Mouse (Mus musculus) kidney, adult 11 months (tissue): ENCODE results near the gene Tent4b.

Source experiments
- DNase-seq: peaks from one replicate; pipeline ENCODE4 v3.0.0; 2022

The Tent4b gene

GRCm38 (mm10) chr8:88198945-88199571, at the start of gene Tent4b:
Gene Tent4b, plus strand, starts transcription at chr8:88199213.
- peak; percentile 94 for DNase-seq

DNA sequence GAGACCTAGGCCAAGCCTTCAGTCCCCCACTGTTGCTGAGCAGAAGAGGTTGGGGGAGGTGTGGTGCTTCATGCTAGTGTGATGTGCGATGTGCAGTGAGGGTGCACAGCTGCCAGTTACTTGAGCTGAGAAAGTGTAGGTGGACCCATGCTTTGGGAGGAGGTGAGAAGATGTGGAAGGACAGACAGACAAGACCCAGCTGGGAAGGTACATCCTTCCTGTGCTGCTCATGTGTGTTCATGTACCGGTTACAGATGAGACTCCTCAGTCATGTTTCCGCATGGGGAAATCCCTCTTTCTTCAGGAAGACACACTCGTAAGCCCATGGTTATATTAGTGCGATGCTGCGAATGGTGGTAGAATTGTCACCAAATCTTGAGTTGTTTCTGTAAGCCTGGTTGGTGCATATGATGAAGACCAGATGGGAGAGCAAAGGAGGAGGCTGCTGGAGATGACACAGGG, 48.1 kb upstream of the Tent4b start:
- DNase-seq: no peak

GRCm38 (mm10) chr8:88160237-88160995, 38.6 kb upstream of the Tent4b start:
- DNase-seq: no peak

GRCm38 (mm10) chr8:88161439-88161838, 37.6 kb upstream of the Tent4b start:
- DNase-seq: peak; percentile 27

DNA sequence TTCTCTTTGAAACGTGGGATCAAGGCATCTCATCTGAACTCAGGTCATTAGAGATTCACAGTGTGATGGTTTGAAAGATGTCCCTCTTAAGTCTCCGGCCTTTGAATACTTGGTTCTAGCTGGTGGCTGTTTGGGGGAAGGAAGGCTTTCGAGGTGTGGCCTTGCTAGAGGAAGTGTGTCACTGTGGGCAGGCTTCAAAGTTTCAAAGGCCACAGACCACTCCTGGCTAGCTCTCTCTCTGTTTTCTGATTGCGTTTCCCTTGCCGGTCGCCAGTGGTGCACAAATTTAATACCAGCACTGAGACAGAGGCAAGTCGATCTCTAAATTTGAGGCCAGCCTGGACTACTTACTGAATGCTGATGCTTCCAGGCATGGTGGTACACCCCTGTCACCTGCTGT, 23.7 kb upstream of the Tent4b start:
- no peak for DNase-seq

- no peak for DNase-seq
Measured at GRCm38 (mm10) chr8:88177291-88177690, 21.7 kb upstream of the Tent4b start.

- no peak for DNase-seq
Measured at GRCm38 (mm10) chr8:88183121-88183520, 15.9 kb upstream of the Tent4b start.

GRCm38 (mm10) chr8:88184914-88185313, 14.1 kb upstream of the Tent4b start:
- DNase-seq: no peak

DNA sequence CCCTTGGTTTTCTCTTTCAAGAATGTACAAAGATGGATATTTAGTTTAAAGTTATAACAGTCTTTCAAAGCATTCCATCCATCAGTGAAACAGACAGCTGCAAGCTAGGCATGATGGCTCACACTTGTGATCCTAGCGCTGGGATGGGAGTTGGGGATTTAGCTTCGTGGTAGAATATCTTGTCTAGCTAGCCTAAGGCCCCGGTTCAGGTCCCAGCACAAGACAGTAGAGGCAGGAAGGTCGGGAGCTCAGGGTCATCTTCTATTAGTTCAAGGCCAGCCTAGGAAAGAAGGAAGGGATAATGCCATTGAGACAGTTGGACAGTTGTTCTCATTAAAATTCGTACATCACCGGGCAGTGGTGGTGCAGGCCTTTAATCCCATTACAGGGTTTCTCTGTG, 13.3 kb upstream of the Tent4b start:
- no peak for DNase-seq

DNA sequence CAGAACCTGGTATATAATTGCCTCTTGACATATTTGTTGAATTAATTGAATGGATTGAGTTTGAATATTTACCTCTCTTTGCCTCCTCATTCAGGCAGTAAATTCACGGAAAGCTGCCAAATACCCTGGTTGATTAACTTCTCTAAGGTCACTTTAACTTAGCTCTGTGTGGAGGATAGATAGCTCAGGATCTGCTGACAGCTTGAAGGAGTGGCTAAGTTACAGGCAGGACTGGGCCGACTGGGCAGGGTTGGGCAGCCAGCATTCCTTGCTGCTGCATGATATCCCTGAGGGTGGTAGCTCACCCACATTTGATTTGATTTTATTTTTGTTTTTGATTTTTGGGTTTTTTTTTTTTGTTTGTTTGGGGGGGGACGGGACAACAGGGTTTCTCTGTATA, 1.7 kb upstream of the Tent4b start:
- peak; percentile 45 for DNase-seq

GRCm38 (mm10) chr8:88198551-88198944, 465 bp upstream of the Tent4b start:
- no peak for DNase-seq

- peak; percentile 40 for DNase-seq
Measured at GRCm38 (mm10) chr8:88199700-88200601, 938 bp downstream of the Tent4b start.

GRCm38 (mm10) chr8:88200724-88201495, 1.9 kb downstream of the Tent4b start:
- DNase-seq: no peak

DNA sequence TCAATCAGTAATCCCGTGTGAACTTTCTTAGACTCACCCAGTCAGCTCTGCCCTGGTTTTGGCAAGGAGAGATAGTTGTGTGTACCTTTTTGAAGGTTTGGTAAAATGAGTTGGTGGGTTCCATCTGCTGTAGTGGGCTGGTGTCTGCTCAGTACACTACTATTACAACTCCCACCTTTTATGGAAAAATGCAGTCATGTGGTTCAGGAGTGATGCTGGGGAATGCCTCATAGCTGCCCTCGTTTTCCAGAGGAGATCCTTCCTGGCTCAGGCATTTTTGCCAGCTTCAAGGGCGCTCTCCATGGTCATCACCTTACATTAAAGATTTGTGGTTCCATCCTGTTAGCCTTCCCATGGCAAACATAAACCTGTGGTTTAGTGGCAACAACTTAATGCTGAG, 2.6 kb downstream of the Tent4b start:
- DNase-seq: no peak

GRCm38 (mm10) chr8:88206016-88206415, 7.0 kb downstream of the Tent4b start:
- DNase-seq: no peak

DNA sequence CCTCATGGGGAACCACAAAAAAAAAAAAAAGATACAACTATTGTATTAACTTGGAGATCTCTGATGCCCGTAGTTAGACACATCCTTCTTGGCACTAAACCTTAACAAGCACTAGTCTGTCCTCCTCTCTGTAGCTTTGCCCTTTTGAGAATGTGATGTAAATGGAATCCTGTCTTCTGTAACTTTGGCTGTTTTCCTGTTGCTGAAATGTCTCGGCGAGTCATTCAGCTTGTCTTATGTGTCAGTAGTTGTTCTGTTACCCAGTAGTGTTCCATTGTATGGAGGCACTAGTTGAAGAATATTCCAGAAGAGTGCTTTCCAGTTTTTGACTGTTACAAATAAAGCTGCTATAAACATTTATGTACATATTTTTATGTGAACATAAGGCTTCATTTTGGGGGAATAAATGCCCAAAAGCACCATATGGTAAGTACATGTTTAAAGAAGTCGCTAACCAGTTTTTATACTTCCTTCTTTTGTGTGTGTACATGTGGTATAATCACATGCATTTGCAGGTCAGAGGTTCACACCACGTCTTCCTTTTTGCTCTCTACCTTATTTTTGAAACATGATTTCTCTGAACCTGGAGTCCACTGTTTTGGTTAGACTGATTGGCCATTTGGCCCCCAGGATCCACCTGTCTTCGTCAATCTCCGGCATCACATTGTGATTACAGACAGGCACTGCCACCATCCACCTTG, 8.3 kb downstream of the Tent4b start:
- no peak for DNase-seq

DNA sequence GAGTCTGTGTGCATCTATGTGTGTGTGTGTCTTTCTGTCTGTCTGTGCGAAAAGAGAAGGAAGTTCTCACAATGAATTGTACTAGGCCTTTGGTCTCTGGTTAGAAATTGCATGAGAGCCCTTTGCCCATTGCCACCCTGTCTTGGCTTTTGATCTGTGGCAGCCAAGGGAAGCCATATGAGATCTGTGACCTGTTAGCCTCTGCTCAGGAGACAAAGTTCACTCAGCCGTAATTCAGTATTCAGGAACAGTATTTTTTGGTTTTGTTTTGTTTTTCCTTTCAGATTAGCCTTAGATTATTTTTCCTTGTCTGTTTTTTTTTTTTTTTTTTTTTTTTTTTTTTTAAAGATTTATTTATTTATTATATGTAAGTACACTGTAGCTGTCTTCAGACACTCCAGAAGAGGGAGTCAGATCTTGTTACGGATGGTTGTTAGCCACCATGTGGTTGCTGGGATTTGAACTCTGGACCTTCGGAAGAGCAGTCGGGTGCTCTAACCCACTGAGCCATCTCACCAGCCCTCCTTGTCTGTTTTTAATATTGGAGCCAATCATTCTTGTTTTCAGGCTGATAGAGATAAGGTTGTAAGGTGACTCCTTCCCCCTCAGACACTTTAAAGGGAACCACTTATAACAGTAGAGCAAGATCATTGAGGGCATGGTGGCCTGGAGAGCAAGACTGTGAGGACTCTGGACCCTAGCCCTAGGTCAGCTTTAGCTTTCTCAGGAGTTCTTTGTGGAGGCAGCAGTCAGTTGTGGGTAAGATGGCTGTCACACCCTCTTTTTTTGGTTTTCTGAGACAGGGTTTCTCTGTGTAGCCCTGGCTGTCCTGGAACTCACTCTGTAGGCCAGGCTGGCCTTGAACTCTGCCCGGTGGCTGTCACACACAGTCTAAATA, 11.2 kb downstream of the Tent4b start:
- peak; percentile 77 for DNase-seq

- no peak for DNase-seq
Measured at GRCm38 (mm10) chr8:88221353-88221752, 22.3 kb downstream of the Tent4b start.

DNA sequence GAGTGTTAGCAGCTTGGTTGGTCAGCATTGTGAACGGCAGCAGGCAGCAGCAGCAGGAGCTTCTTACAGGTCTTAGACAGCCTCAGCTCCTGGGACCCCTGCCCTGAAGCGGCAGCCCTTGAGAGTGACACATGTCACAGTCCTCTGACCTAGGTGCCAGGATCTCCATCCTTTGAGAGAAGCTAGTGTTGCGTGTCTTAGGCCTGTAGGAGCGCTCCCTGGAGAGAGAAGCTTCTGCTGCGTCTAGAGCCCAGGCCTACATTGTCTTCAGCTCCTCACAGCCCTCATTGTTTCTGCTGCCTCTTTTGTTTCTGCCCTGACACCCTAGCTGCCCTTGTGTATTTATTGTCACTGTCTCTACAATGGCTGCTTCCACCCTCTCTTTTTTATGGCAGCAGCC, 26.3 kb downstream of the Tent4b start:
- DNase-seq: no peak

- DNase-seq: peak; percentile 24
Measured at GRCm38 (mm10) chr8:88227851-88228250, 28.8 kb downstream of the Tent4b start.

DNA sequence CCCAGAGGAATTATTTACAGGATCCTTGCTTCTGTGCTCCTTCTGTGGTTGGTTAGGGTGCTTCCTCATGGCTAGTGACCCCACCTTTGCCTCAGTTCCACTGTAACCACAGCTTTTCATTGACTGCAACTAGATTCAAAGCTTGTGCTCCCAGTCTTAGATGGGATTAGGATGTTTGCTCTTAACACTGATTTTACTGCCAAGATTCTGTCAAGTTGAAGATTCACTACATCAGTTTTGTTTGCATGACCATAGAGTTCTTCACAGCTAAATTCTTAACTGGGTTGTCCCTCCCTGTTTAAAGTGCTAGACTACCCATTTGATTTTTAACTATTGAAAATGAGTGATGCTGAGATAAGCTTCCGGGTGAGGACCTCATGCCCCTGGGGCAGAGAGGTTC, 29.3 kb downstream of the Tent4b start:
- DNase-seq: no peak
